Mouse (Mus musculus) monocyte, adult 2 months (primary cell): ENCODE results near the gene Scarf1.
A peak's percentile ranks its signal among the peaks of the same experiment; 100 is the strongest.
"Not testable (repeated sequence)": the region's sequence is repeated elsewhere in the genome, so short reads cannot be mapped to it uniquely, and the experiment has no call there.

Experiments used
- DNase-seq, 2 experiments: peaks; one replicate each; pipeline ENCODE4 v3.0.0; 2022; ENCODE audit warnings: low spot score in 2 of 2, low read depth in 1 of 2

Scarf1 gene

GRCm38 (mm10) chr11:75537025-75537414 is 23.7 kb downstream of the Scarf1 start:
- no peak for DNase-seq

- DNase-seq, result no peak
Measured at GRCm38 (mm10) chr11:75537491-75538183, 24.3 kb downstream of the Scarf1 start.

- DNase-seq, result no peak
Measured at GRCm38 (mm10) chr11:75538184-75538969, 25.0 kb downstream of the Scarf1 start.

- no peak for DNase-seq
Measured at GRCm38 (mm10) chr11:75538970-75539299, 25.6 kb downstream of the Scarf1 start.

GRCm38 (mm10) chr11:75540209-75540608 is 26.9 kb downstream of the Scarf1 start:
- DNase-seq, result no peak

GRCm38 (mm10) chr11:75540710-75541581 is 27.6 kb downstream of the Scarf1 start:
- DNase-seq, result peak in 1 of 2 experiments; percentile 27

GRCm38 (mm10) chr11:75544713-75545112 is 31.4 kb downstream of the Scarf1 start:
- DNase-seq, result no peak

GRCm38 (mm10) chr11:75546057-75546456 is 32.7 kb downstream of the Scarf1 start:
- no peak for DNase-seq

- DNase-seq, result peak in 1 of 2 experiments; percentile 46
Measured at GRCm38 (mm10) chr11:75549658-75550111, 36.3 kb downstream of the Scarf1 start.

- no peak for DNase-seq
Measured at GRCm38 (mm10) chr11:75550200-75550946, 37.0 kb downstream of the Scarf1 start.

GRCm38 (mm10) chr11:75551321-75551720 is 38.0 kb downstream of the Scarf1 start:
- DNase-seq, result no peak

- no peak for DNase-seq
Measured at GRCm38 (mm10) chr11:75551961-75552441, 38.7 kb downstream of the Scarf1 start.

- DNase-seq, result no peak
Measured at GRCm38 (mm10) chr11:75552906-75553482, 39.7 kb downstream of the Scarf1 start.

GRCm38 (mm10) chr11:75556006-75556405 is 42.7 kb downstream of the Scarf1 start:
- DNase-seq, result not testable (repeated sequence)

- DNase-seq, result no peak
Measured at GRCm38 (mm10) chr11:75557142-75557541, 43.8 kb downstream of the Scarf1 start.

- peak in 1 of 2 experiments; percentile 40 for DNase-seq
Measured at GRCm38 (mm10) chr11:75558101-75558500, 44.8 kb downstream of the Scarf1 start.

- no peak for DNase-seq
Measured at GRCm38 (mm10) chr11:75559870-75560504, 46.6 kb downstream of the Scarf1 start.

- DNase-seq, result no peak
Measured at GRCm38 (mm10) chr11:75560530-75561409, 47.4 kb downstream of the Scarf1 start.

- DNase-seq, result no peak
Measured at GRCm38 (mm10) chr11:75561410-75561791, 48.1 kb downstream of the Scarf1 start.
